26 mouse cellular contexts compared by ENCODE assay signal in the genomic region with DNA sequence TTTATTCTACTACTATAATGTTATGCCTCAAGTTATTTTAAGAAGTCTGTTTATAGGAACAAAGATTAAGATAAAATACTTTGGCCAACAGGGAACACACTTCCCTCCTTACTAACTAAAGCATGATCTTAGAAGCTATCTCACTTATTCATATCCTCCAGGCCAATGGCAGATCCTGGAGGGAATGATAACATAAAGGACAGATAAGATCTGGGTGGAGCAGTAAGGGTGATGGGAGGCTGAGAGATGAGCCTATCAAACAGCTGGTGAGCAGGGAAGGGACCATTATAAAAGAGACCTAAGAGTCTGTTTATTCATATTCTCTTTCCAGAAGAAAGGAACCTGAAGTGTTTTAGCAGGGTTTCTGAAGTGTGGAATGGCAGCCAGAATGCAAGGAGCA.
DNase-seq lines count a peak whose midpoint lies in the region; ATAC-seq and TF ChIP-seq lines count a peak whose summit lies in the region.
"Had no signal": no experiment of that assay in that cellular context is flagged by ENCODE, and none has a peak within 500 bp of the region (broad histone marks: within the 10 kb centered on the region; RNA-seq: fewer than 3 reads in every experiment).

No protein-coding gene starts in this region.

- peak overlapping the region; percentile 73 for H3K27ac ChIP-seq in left cerebral cortex, adult 2 months
- H3K27ac ChIP-seq in stomach, embryonic 16.5 days (ENCODE audit: low read length), result peak overlapping the region; percentile 54; the same call in 1 of the 2 replicates
- H3K27ac ChIP-seq: embryonic facial prominence, embryonic 10.5 days; embryonic facial prominence, embryonic 15.5 days; forebrain, embryonic 12.5 days; liver, embryonic 13.5 days had no signal

- H3K36me3 ChIP-seq in stomach, embryonic 16.5 days (ENCODE audit: control insufficient read depth, insufficient read depth, low read length), result no peaks in the 10 kb centered on the region
- H3K36me3 ChIP-seq: embryonic facial prominence, embryonic 10.5 days; embryonic facial prominence, embryonic 15.5 days; forebrain, embryonic 12.5 days; hindbrain, embryonic 13.5 days; liver, embryonic 13.5 days had no signal

- 0 out of 2 replicates have a peak, but pooled peaks cover 7% of the 10 kb centered on the region for H3K4me1 ChIP-seq in stomach, embryonic 16.5 days (ENCODE audit: control insufficient read depth, insufficient read depth, low read length)
- H3K4me1 ChIP-seq: embryonic facial prominence, embryonic 10.5 days; embryonic facial prominence, embryonic 15.5 days; forebrain, embryonic 12.5 days; liver, embryonic 13.5 days had no signal

- H3K9ac ChIP-seq in stomach, embryonic 16.5 days (ENCODE audit: low read length), result no peak overlapping the region
- H3K9ac ChIP-seq: embryonic facial prominence, embryonic 15.5 days; forebrain, embryonic 12.5 days; hindbrain, embryonic 13.5 days; liver, embryonic 13.5 days had no signal

- intact Hi-C loops in left cerebral cortex, adult 2 months (cut with DNase I), result loop anchor here (5.0 kb wide), 1 partner anchor 229 kb away; no protein-coding TSS in a partner anchor
- intact Hi-C loops in left cerebral cortex, postnatal 14 days (cut with DNase I), result no loop called here

- no peak for TF ChIP-seq CTCF in left cerebral cortex, adult 2 months (IDR thresholded peaks at IDR 0.05)

- H3K9me3 ChIP-seq in stomach, embryonic 16.5 days (replicated peaks; ENCODE audit: control insufficient read depth, low read length), result no peaks in the 10 kb centered on the region
- H3K9me3 ChIP-seq: embryonic facial prominence, embryonic 10.5 days; embryonic facial prominence, embryonic 15.5 days; forebrain, embryonic 12.5 days; hindbrain, embryonic 13.5 days; liver, embryonic 13.5 days had no signal

- peak; percentile 27 for ATAC-seq in frontal cortex, adult (ENCODE audit: low TSS enrichment)
- ATAC-seq in stomach, embryonic 16.5 days (ENCODE audit: insufficient read depth, low FRiP score), result no peak
- ATAC-seq: intestine, embryonic 16.5 days; Patski had no signal

- no peak for DNase-seq in frontal cortex, postnatal 25 days (ENCODE audit: low spot score in 2 of 2)
- no peak for DNase-seq in left cerebral cortex, adult 2 months (ENCODE audit: extremely low spot score in 1 of 2, low spot score in 2 of 2)
- no peak for DNase-seq in left cerebral cortex, postnatal 14 days (ENCODE audit: low spot score in 2 of 2)
- peak; percentile 6 for DNase-seq in lung, postnatal 14 days
- no peak for DNase-seq in ovary, postnatal 10 days (ENCODE audit: low spot score)
- no peak for DNase-seq in right cerebral cortex, postnatal 10 days (ENCODE audit: low spot score in 2 of 2)
- DNase-seq: adrenal gland, postnatal 36 days; gastrocnemius, adult 2 months; gastrocnemius, postnatal 36 days; heart, postnatal 4 days; kidney, adult 9 months; kidney, postnatal 14 days; left cerebral cortex, postnatal 4 days; liver, embryonic 13.5 days; right cerebral cortex, postnatal 4 days; thymus, adult 18-20 months; thymus, postnatal 25 days had no signal

- no peak overlapping the region for H3K4me3 ChIP-seq in left cerebral cortex, adult 2 months
- H3K4me3 ChIP-seq in stomach, embryonic 16.5 days (replicated peaks; ENCODE audit: low read length), result no peak overlapping the region
- H3K4me3 ChIP-seq: embryonic facial prominence, embryonic 10.5 days; embryonic facial prominence, embryonic 15.5 days; forebrain, embryonic 12.5 days; gastrocnemius, adult 2 months; hindbrain, embryonic 13.5 days; liver, embryonic 13.5 days had no signal

- no peak overlapping the region for H3K4me2 ChIP-seq in stomach, embryonic 16.5 days (ENCODE audit: low read depth, low read length)
- H3K4me2 ChIP-seq: embryonic facial prominence, embryonic 15.5 days; forebrain, embryonic 12.5 days; hindbrain, embryonic 13.5 days; liver, embryonic 13.5 days; midbrain, embryonic 11.5 days had no signal

- H3K27me3 ChIP-seq in stomach, embryonic 16.5 days (ENCODE audit: control insufficient read depth, insufficient read depth, low read length), result no peaks in the 10 kb centered on the region
- H3K27me3 ChIP-seq: embryonic facial prominence, embryonic 15.5 days; forebrain, embryonic 12.5 days; hindbrain, embryonic 13.5 days; liver, embryonic 13.5 days; Patski had no signal
